Mouse (Mus musculus): ENCODE measurements around the gene Cd44.

- TF ChIP-seq CTCF (IDR thresholded peaks at IDR 0.05; ENCODE audit: low read depth) = no peak
- no peak for TF ChIP-seq EP300 (IDR thresholded peaks at IDR 0.05; ENCODE audit: low read depth)
Observed at GRCm38 (mm10) chr2:102807633-102808032, 93.8 kb downstream of the Cd44 start.

Data from heart, postnatal 0 days (tissue).